Mouse (Mus musculus): Measurements from ENCODE around the gene Prokr2.
"Not testable (repeated sequence)": the region's sequence is repeated elsewhere in the genome, so short reads cannot be mapped to it uniquely, and the experiment has no call there.

Gene Prokr2

DNA sequence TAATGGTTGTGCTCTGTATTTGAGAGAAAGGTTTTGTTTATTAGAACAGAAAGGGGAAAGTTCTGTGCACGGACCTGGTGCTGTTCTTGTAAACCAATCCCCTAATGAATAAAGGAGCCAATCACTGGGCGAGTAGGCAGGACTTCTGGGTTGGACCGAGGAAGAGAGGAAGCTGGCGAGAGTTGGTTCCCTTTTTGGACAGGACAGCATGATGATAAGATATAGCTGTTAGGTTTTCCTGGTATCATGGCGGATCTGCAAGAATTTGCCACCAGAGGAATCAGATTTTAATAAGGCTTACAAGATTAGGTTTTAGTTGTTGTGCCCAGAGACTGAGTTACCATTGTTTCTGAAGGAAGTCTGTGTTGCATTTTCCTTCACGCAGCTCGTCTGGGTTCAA lies 96.0 kb downstream of the Prokr2 start:
- in situ Hi-C loops (cut with MboI; ENCODE audit: low sequenced_read_pairs), result not testable (repeated sequence)
